Mouse (Mus musculus): ENCODE results near the gene Nos2. TPM values are rescaled to one million over a fixed set of nuclear protein-coding genes. Genes with fewer than 3 reads are reported as not detected.

The Nos2 gene
- polyA plus RNA-seq, 1 experiment, result 1.1 TPM

DNA sequence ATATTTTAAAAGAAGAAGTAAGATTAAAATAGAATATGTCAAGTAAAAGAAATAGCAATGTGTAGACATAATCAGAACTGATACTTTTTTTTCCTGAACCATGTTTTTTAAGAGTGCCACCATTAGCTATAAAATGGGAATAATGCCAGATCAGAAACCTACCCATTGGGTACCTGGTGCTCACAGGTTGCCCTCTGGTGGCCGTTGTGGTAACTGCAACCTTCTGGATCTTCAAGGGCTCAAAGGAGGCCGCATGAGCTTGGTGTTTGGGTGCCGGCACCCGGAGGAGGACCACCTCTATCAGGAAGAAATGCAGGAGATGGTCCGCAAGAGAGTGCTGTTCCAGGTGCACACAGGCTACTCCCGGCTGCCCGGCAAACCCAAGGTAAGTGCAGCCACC lies 35.7 kb downstream of the Nos2 start:
- DNase-seq (ENCODE audit: extremely low spot score in 1 of 2, low spot score in 1 of 2), result peak; percentile 68 to 96

DNA sequence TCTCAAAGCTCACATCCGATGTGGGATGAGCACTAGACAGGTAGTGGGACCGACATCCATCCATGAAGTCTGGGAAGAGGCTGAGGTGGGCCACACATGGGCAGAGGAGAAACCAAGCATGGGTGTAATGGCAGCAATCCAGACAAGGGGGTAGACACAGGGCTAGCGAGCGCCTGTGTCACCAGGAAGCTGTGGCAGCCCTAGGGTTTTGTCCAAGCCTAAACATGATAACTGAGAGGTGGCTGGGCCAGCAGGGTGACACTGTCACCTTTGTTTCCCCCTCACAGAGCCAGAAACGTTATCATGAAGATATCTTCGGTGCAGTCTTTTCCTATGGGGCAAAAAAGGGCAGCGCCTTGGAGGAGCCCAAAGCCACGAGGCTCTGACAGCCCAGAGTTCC lies 38.8 kb downstream of the Nos2 start:
- DNase-seq (ENCODE audit: extremely low spot score in 1 of 2, low spot score in 1 of 2), result no peak

- DNase-seq (ENCODE audit: extremely low spot score in 1 of 2, low spot score in 1 of 2), result peak in 1 of 2 experiments; percentile 41
Measured at GRCm38 (mm10) chr11:78959841-78960520, 39.4 kb downstream of the Nos2 start.

GRCm38 (mm10) chr11:78961221-78961620 lies 40.6 kb downstream of the Nos2 start:
- DNase-seq (ENCODE audit: extremely low spot score in 1 of 2, low spot score in 1 of 2), result no peak

DNA sequence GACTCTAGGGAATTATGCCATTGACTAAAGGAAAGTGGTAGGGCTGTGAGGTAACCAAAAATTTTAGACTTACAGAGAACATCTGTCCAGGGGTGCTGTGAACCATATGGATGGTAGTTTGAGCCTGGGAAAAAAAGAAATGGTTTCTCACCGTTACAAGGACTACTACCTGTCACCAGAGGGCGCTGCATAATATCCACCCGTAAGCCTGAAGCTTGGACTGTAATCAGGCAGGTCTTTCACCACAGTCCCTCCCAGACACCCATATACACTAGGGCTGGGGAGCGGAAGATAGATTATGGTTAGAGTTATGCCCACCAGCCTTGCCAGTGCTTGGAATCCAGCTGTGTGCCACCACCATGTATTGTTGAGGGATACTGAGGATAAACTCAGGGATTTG lies 46.8 kb downstream of the Nos2 start:
- DNase-seq (ENCODE audit: extremely low spot score in 1 of 2, low spot score in 1 of 2), result peak in 1 of 2 experiments; percentile 69

GRCm38 (mm10) chr11:78968121-78968520 lies 47.5 kb downstream of the Nos2 start:
- no peak for DNase-seq (ENCODE audit: extremely low spot score in 1 of 2, low spot score in 1 of 2)

DNA sequence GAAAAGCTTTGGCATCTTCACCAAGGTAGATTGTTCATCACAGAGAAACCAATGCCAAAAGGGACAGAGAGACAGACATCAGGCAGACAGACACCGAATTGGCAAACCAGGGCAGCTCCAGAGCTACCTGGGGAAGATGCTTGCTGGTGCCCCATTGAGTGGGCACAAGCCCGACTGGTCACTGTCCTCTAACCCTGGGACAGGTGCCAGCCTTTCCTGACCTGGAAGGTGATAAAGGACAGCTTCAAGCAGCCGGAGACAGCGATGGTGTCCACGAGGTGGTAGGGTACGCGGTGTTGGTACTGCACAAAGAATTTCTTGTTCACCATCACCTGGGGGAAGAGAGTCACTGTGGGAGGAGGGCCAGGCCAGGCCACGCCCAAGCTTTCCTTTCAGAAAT lies 50.5 kb downstream of the Nos2 start:
- DNase-seq (ENCODE audit: extremely low spot score in 1 of 2, low spot score in 1 of 2), result no peak

DNA sequence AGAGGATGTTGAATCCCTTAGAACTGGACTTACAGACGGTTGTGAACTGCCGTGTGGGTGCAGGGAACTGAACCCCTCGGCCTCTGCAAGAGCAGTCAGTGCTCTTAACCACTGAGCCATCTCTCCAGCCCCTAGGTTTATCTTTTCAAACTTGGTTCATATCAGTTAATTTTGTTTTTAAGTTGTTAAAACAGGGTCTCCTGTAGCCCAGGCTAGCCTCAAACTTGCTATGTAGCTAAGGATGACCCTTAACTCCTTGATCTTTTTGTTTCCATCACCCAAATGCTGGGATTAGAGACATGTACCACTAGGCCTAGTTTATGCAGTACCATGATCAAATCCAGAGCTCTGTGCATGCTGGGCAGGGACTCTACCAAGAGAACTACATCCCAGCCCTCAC lies 51.2 kb downstream of the Nos2 start:
- no peak for DNase-seq (ENCODE audit: extremely low spot score in 1 of 2, low spot score in 1 of 2)

DNA sequence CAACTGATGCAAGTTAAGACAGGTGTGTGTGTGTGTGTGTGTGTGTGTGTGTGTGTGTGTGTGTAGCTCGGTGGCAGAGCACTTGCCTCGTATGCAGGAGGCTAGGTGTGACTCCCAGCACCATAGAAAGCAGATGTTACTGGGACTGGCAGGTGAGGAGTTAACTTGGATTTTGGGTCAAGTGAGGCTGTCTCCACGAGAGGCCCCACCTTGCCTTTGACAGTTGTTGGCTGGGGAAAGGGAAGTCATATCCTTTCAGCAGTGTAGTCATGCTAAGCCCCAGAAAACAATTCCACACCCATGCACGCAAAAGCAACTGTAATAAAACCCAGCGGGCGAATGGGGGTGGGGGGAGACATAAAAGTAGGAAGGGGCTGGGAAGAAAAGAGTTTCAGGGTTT lies 51.7 kb downstream of the Nos2 start:
- DNase-seq (ENCODE audit: extremely low spot score in 1 of 2, low spot score in 1 of 2), result no peak

- DNase-seq (ENCODE audit: extremely low spot score in 1 of 2, low spot score in 1 of 2), result no peak
Measured at GRCm38 (mm10) chr11:78972811-78973351, 52.3 kb downstream of the Nos2 start.

DNA sequence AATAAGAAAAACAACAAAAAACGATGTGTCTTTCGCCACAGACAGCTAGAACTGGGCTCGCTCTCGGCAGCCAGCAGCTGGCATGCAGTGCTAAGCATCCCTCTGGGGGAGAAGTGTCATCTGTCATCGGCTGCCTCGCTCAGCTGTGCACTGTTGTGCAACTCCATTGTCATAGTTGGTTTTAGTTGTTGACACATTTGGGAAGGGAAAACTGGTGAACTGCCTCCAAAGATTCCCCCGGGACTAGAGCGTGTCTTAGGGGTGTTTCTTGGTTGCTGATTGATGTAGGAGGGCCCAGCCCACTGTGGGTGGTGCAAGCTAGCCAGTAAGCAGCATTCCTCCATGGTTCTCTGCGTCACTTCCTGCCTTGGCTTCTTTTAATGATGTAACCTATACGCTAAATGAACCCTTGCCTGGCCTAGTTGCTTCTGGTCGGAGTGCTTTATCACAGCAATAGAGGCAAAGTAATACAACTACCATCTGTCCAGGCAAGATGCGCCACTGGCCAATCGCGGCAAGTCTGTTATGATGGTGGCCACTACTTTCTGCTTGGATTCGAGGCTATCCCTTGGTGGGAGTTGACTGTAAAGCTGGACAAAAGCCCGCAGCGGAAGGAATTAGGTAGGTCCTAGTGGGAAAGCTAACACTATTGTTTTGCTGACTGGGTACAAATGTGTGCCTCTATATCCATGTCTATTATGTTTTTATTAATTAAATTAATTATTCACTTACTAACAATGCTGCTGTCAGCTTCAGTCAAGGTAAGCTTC lies 53.0 kb downstream of the Nos2 start:
- peak in 1 of 2 experiments; percentile 12 for DNase-seq (ENCODE audit: extremely low spot score in 1 of 2, low spot score in 1 of 2)

- DNase-seq (ENCODE audit: extremely low spot score in 1 of 2, low spot score in 1 of 2), result no peak
Measured at GRCm38 (mm10) chr11:78976731-78977510, 56.3 kb downstream of the Nos2 start.

DNA sequence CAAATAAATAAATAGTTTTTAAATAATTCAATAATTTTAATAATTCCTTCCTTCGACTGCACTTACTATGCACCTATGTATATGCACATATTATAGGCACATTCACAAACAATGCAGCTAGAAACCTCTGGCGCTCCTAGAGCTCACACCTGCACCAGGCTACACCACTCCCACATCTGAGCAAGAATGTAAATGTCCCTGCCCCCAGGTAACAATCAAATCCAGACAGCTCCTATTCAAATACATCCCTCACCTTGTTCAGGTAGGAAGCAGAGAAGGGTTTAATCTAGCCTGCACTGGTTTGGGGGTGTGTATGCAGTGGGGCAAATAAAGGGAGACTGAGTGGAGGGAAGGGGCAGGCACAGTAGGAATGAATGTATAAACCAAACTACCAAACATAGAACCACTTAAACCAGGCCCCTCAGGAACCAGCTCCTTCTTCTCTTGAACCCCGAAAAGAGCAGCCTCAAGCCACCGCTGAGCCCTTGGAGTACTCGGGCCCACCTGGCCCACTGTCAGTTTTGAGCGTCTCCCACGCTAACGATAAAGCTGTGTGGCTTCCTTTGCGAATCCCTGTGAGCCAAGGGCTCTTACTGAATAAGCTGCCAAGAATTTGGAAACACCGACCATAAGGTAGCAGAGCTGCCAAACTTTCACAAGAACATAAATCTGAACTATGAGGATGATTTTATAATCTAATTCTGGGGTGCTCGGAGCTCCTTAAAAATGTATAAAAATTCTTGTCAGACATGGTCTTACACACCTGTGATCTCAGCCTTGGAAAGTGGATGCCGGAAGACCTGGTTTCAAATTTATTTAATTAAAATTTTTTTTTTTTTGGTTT lies 57.8 kb downstream of the Nos2 start:
- DNase-seq (ENCODE audit: extremely low spot score in 1 of 2, low spot score in 1 of 2), result no peak

DNA sequence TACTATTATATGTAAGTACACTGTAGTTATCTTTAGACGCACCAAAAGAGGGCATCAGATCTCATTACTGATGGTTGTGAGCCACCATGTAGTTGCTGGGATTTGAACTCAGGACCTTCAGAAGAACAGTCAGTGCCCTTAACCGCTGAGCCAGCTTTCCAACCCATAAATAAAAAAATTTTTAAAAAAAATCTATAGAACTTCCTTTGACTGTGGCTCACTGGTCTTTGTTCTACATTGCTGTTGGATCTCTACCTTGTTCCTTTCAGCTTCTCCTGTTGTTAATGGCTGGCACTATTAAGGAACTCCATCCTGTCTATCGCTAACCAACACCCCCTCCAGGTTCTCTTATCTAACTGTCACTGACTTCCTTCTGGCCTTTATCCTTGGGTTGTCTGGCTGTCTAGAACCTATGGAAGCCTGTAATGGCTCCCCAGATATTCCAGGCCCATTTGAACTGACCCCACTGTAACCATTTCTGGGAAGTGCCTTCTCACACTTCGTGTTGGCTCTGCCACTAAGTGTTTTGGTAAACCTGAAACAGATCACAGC lies 59.6 kb downstream of the Nos2 start:
- DNase-seq (ENCODE audit: extremely low spot score in 1 of 2, low spot score in 1 of 2), result no peak

- DNase-seq (ENCODE audit: extremely low spot score in 1 of 2, low spot score in 1 of 2), result no peak
Measured at GRCm38 (mm10) chr11:78982042-78982441, 61.5 kb downstream of the Nos2 start.

DNA sequence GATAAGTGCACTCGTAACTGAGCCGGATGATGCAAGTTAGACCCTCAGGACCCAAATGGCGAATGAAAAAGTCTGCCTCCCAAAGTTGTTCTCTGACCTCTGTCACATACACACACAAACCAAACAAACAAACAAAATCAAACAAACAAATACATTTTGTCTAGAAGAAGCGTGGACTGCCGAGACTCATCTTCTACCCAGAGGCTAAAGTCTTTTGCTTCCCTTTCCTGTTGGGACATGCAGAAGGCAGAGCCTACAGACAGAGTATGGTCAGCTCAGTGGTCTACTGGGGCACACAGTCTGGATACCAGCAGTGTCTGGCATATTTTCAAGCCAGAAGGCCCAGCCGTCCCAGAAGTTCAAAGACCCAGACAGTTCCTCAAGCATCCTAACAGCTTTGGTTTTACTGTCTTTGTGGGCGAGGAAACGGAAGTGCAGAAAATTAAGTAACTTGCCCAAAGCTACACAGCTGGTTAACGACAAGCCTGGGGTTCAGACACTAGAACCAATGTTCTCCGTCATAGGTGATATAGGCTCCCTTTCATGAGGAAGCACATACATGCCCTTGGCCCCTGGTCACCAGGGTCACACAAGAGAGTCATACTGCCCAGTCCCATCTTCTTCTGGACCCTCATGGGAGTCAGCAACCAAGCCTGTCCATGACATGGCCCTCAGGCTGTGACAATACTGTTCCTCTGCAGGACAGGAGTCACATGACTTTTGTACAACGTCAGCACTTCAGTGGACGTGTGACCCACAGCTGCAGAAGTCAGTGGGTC lies 62.1 kb downstream of the Nos2 start:
- DNase-seq (ENCODE audit: extremely low spot score in 1 of 2, low spot score in 1 of 2), result no peak

- no peak for DNase-seq (ENCODE audit: extremely low spot score in 1 of 2, low spot score in 1 of 2)
Measured at GRCm38 (mm10) chr11:78983539-78983938, 63.0 kb downstream of the Nos2 start.

DNA sequence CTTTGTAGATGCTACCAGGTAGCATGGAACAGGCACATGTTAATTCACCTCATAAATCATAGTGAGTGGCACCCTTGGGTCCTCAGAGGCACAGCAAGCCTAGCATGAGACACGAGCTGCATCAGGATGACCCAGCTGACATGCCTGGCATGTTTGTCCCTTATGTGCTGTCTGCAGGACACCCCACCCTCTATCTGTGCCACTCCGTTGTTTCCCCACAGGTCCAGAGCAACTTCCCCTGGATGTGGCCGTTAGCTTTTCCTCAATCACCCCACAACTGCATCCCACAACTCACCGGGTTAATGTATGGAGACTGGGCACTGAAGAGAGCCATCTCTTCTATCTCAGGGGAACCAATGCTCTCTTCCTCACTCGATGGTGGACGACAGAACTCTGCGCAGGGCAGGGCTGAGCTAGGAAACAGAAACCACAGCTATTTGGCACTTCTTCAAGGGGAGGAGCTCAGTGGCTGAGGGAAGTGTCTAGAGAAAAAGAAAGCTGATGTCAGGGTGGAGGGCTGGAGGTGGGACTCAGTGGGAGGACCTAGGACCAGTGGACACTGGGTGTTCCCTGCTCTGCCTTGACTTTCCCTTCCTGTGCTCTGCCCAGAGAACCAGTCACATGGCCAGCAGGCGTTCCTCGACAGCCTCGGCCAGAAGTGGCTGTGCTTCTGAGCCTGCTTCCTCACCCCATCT lies 64.0 kb downstream of the Nos2 start, which contains the start of gene Lgals9:
Gene Lgals9 (minus strand): TSS at position 464 of the 695 bp plus-strand sequence.
- peak; percentile 9 to 28 for DNase-seq (ENCODE audit: extremely low spot score in 1 of 2, low spot score in 1 of 2)
